Mouse (Mus musculus): ENCODE measurements around the gene Ctsl. TPM values are rescaled to one million over a fixed set of nuclear protein-coding genes. Genes with fewer than 3 reads are reported as not detected.

Gene Ctsl
- total RNA-seq, 1 experiment from 2014 or later, result 135 TPM

Other genes starting within 250 kb of the Ctsl start
- 23.4 and 24.6 TPM in 2 replicates for gene Slc35d2, start 241.5 kb downstream of the Ctsl start, total RNA-seq (2017)
- gene Zfp367, start 217.7 kb downstream of the Ctsl start, total RNA-seq (2017), result 70.6 and 125 TPM in 2 replicates
- gene Habp4, start 209.1 kb downstream of the Ctsl start, total RNA-seq (2017), result 2.5 and 4.8 TPM in 2 replicates
- gene Cdc14b, start 95.6 kb downstream of the Ctsl start, total RNA-seq (2017), result 3.9 and 12.3 TPM in 2 replicates
- 84.9 and 103 TPM in 2 replicates for gene Aaed1, start 58.2 kb downstream of the Ctsl start, total RNA-seq (2017)
- gene Cdk20, start 61.4 kb upstream of the Ctsl start, total RNA-seq (2017), result 6.1 and 6.4 TPM in 2 replicates
- gene Fam240b, start 126.9 kb upstream of the Ctsl start, total RNA-seq (2017), result not detected in 2 replicates

All from hematopoietic stem cell, adult 5-6 weeks (primary cell).